Mouse (Mus musculus) cerebellum, adult 2 months (tissue): ENCODE results near the gene Wfdc1. TPM values are rescaled to one million over a fixed set of nuclear protein-coding genes. Genes with fewer than 3 reads are reported as not detected.

ENCODE experiments used
- DNase-seq, 2 experiments: peaks; one replicate each; pipeline ENCODE4 v3.0.0; 2021
- H3K27ac ChIP-seq: fragments of 200-500 bp; 2 replicates; pipeline ENCODE4 v1.5.1; 2012; ENCODE audit warnings: low read length, control low read depth, inconsistent platforms; ENCODE audit not compliant: insufficient read depth
- H3K27me3 ChIP-seq: fragments of 200-500 bp; 2 replicates; pipeline ENCODE4 v1.6.1; 2012; ENCODE audit warnings: inconsistent platforms, mild to moderate bottlenecking, low read length, moderate library complexity; ENCODE audit not compliant: control insufficient read depth, insufficient read depth
- H3K4me1 ChIP-seq: fragments of 200-500 bp; 2 replicates; pipeline ENCODE4 v1.6.1; 2011; ENCODE audit warnings: low read length; ENCODE audit not compliant: control insufficient read depth, insufficient read depth
- H3K4me3 ChIP-seq: fragments of 200-500 bp; replicated peaks from 2 replicates; pipeline ENCODE3; 2011; ENCODE audit warnings: mild to moderate bottlenecking, low read depth, low read length, control low read depth; ENCODE audit not compliant: insufficient read depth
- CTCF ChIP-seq: fragments of 200-500 bp; IDR thresholded peaks from 2 replicates; pipeline ENCODE4 v1.5.1; 2011; ENCODE audit warnings: low read depth, mild to moderate bottlenecking, control low read depth, low read length, moderate library complexity, borderline replicate concordance; ENCODE audit not compliant: insufficient read depth
- POLR2A ChIP-seq: fragments of 200-500 bp; IDR thresholded peaks from 2 replicates; pipeline ENCODE4 v1.6.1; 2011; ENCODE audit warnings: low read length, control low read depth, borderline replicate concordance; ENCODE audit not compliant: insufficient read depth
- WGBS: fragments of 180-500 bp; shearing (Covaris S2); methylation state at CpG from one replicate; pipeline ENCODE4 v1.1.7; 2018; 5-methylcytosine and 5-hydroxymethylcytosine counted together
- polyA plus RNA-seq: library from polyadenylated mRNA; depleted of rRNA; stranded (reverse); fragments of >200 nt; gene quantifications from 2 replicates; pipeline ENCODE4 v1.2.3, GENCODE M21; 2012

Wfdc1 gene
- polyA plus RNA-seq, 1 experiment: 19.3 TPM

GRCm38 (mm10) chr8:119632909-119633308 is 33.3 kb upstream of the Wfdc1 start:
- WGBS: 53% methylated on average over 29 of the region's 29 CpGs
- Histone ChIP-seq H3K27me3 (no peaks in the 10 kb centered on the region; the same call in 1 of the 2 replicates), H3K4me3 (no peak overlapping the region), H3K27ac (no peak overlapping the region), H3K4me1 (no peaks in the 10 kb centered on the region)
- TF ChIP-seq CTCF (no peak), POLR2A (no peak)
- no peak for DNase-seq

- Histone ChIP-seq H3K4me1 (no peaks in the 10 kb centered on the region; the same call in 1 of the 2 replicates), H3K4me3 (no peak overlapping the region), H3K27ac (no peak overlapping the region), H3K27me3 (no peaks in the 10 kb centered on the region; the same call in 1 of the 2 replicates)
- TF ChIP-seq CTCF: no peak
- no peak for TF ChIP-seq POLR2A
- DNase-seq: no peak
- 7% methylated on average over 14 of the region's 14 CpGs for WGBS
Observed at GRCm38 (mm10) chr8:119634616-119635336, 31.4 kb upstream of the Wfdc1 start.

- no peak within 1 kb of the TSS for H3K4me3 ChIP-seq
- no peaks in the 10 kb centered on the region; the same call in 1 of the 2 replicates for H3K27me3 ChIP-seq
- no peaks in the 10 kb centered on the region; the same call in 1 of the 2 replicates for H3K4me1 ChIP-seq
- WGBS: 5% methylated on average over 6 of the region's 6 CpGs
- TF ChIP-seq CTCF (no peak), POLR2A (no peak)
- H3K27ac ChIP-seq: no peak within 1 kb of the TSS
- peak in 1 of 2 experiments; percentile 30 for DNase-seq
Observed at GRCm38 (mm10) chr8:119635378-119635777, 30.8 kb upstream of the Wfdc1 start, which contains the start of gene Kcng4. Gene Kcng4 (minus strand): TSS chr8:119635680.

GRCm38 (mm10) chr8:119635958-119636357 is 30.2 kb upstream of the Wfdc1 start:
- WGBS: 39% methylated on average over 2 of the region's 2 CpGs

GRCm38 (mm10) chr8:119636766-119637165 is 29.4 kb upstream of the Wfdc1 start:
- Histone ChIP-seq H3K4me3 (no peak overlapping the region), H3K27ac (no peak overlapping the region), H3K4me1 (no peaks in the 10 kb centered on the region; the same call in 1 of the 2 replicates), H3K27me3 (no peaks in the 10 kb centered on the region; the same call in 1 of the 2 replicates)
- TF ChIP-seq POLR2A (no peak), CTCF (no peak)
- 74% methylated on average over 7 of the region's 7 CpGs for WGBS
- DNase-seq: no peak

More at GRCm38 (mm10) chr8:119635958-119636357, 30.2 kb upstream of the Wfdc1 start:
- no peaks in the 10 kb centered on the region; the same call in 1 of the 2 replicates for H3K27me3 ChIP-seq
- DNase-seq: no peak
- TF ChIP-seq CTCF (no peak), POLR2A (no peak)
- H3K27ac ChIP-seq: no peak overlapping the region
- H3K4me3 ChIP-seq: no peak overlapping the region
- H3K4me1 ChIP-seq: no peaks in the 10 kb centered on the region; the same call in 1 of the 2 replicates

GRCm38 (mm10) chr8:119637381-119637780 is 28.8 kb upstream of the Wfdc1 start:
- DNase-seq: no peak
- WGBS: 81% methylated on average over 4 of the region's 4 CpGs
- Histone ChIP-seq H3K4me1 (no peaks in the 10 kb centered on the region; the same call in 1 of the 2 replicates), H3K27ac (no peak overlapping the region), H3K4me3 (no peak overlapping the region), H3K27me3 (no peaks in the 10 kb centered on the region; the same call in 1 of the 2 replicates)
- no peak for TF ChIP-seq POLR2A
- TF ChIP-seq CTCF: no peak

GRCm38 (mm10) chr8:119638261-119638660 is 27.9 kb upstream of the Wfdc1 start:
- Histone ChIP-seq H3K4me1 (no peaks in the 10 kb centered on the region; the same call in 1 of the 2 replicates), H3K27ac (no peak overlapping the region), H3K4me3 (no peak overlapping the region), H3K27me3 (no peaks in the 10 kb centered on the region; the same call in 1 of the 2 replicates)
- peak in 1 of 2 experiments; percentile 45 for DNase-seq
- WGBS: 16% methylated on average over 6 of the region's 6 CpGs
- TF ChIP-seq POLR2A: no peak
- TF ChIP-seq CTCF: no peak
